Mouse (Mus musculus) spleen, adult 12 weeks (tissue): ENCODE results near the gene Dhodh.

ENCODE experiments used
- DNase-seq: peaks from one replicate; pipeline ENCODE4 v3.0.0; 2022; ENCODE audit warnings: low spot score

Dhodh gene

DNA sequence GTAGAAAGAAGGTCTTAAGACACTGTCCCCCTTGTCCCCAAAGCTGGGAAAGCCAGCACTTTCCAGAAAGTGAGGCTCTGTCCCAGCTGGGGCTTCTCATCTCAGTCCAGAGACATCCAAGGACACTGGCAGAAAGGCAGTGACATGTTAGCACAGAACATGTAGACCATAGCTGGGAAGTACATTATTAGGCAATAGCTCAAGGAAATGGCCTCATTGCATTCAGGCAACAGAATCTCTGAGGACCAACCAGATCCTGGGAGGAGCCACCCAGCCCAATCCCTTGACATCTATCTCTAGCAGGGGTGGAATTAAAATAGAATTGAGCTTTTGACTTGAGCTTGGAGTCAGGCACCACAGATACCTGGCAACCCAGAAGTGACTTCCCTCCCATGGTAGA is 22.8 kb downstream of the Dhodh start:
- no peak for DNase-seq

DNA sequence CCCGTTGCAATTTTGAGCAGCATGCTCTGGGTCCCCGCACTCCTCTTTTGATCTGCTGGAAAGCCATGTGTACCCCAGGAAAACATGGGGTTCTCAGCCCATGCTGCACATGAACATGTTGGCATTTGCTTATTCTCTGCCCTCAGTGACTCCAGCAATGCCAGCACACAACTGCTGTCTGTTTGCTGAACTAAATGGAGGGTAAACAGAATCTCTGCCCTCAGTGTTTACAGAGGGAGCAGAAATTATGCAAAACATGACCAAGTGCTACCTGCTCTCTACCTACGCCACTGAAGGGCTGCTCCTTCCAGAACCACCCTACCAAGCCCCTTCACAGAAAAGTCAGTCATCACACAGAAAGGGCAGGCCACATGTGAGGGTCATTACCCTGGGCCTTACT is 23.6 kb downstream of the Dhodh start:
- DNase-seq = no peak

DNA sequence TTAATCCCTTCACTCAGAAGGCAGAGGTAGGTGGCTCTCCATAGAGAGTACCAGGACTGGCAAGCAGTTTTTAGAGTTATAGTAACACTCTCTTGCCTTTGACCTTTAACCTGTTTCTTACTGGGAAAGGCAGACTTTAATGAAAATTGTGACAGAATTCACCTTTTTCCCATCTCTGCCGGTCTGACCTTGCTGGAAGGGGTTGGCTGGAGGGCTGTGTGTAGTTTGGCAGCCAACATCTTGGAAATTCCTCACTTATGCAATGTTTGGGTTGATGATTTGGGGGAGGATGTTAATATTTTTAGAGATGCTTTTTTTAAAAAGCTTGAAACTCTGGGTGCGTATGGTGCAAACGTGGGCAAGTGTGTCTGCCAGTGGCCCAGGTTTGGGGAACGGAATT is 24.2 kb downstream of the Dhodh start:
- DNase-seq = no peak

DNA sequence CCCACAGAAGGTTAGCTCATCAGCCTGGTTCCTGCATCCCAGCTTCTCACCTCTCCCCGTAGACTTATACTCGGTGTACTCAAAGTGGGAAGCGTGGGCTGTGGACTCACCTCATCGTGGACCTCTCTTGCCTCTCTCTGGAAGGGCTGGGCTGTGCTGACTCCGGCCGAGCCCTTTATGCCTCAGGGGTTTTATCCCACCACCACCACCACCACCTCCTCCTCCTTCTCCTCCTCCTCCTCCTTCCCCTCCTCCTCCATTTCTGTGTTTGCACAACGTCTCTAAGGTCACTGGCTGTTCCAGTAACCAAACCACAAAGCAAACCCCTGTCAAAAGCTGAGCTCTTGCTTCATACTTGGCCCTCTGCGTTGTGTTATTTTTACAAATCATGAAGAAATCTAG is 29.6 kb downstream of the Dhodh start, which contains the start of gene Hp:
Gene Hp, minus strand, starts transcription at position 273 of the 402 bp plus-strand sequence.
- no peak for DNase-seq

DNA sequence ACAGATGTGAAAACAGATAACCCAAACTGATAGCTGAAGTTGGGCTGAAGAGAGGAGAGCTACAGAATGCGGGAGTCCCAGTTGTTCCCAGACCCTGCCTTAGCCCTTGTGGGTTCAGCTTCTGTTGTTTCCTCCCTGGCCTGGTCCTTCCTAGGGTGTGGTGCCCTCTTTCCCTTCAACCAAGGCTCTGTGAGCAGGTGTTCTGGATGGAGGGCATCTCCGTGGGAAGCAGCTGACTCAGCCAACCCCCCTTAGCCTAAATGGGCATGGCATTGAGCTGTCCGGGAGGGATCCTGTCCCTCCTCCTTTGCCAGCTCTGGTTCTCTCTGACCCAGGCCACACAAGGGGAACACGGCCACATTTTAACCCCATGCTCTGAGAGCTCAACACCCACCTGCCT is 32.2 kb downstream of the Dhodh start:
- no peak for DNase-seq

DNA sequence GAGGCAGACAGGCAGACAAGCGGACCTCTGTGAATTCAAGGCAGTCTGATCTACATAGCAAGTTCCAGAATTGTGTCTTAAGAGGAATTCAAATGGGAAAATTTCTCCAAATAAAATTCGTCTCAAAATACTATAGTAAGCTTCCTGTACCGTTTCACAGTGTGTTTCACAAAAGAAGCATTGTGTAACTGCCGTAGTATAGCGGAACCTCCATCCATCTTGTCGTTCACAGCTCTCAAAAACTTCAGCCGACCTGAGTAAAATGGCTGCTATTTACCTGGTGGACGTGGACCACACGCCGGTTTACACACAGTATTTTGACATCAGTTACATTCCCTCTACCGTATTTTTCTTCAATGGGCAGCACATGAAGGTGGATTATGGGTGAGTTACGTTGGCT is 37.3 kb downstream of the Dhodh start:
- no peak for DNase-seq

DNA sequence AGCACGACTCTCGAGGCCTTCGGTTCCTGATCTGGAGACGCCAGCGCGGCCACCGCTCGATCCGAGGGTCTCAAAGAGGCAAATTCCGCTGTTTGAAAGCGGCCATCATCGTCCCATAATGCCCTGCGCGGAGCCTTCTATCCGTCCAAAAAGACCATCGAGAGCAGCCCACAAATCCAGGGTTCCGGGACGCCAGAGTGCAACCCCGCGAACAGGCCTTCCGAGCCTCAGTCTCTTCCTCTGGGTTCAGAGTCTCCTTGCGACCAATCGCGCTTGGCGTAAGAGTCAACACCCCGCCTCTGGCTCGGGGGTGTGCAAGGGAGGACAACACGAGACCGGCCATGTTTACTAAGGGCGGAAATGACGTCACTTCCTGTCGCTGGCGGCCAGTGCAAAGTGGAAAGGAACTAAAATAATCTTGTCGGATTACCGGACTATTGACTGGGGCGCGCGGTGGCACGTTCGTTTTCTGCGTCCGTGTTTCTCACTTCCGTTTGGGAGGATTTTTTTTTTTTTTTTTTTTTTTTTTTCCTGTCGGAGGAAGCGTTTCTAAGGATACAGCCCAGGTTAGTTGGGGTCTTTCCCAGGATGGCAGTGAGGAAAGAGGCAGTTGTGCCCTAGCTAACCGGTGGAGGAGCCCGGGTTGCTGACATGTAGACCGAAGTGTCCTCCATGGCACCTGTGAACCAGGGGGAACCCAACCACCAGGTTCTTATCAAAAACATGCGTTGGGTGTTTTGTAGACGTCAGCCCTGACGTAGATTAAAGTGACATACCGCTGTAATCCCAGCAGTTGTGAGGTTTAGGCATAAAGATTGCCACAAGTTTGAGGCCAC is 42.8 kb downstream of the Dhodh start, which contains the start of the genes Dhx38 and Txnl4b:
Gene Dhx38, minus strand, starts transcription at position 364 of the 836 bp plus-strand sequence.
Gene Txnl4b, plus strand, starts transcription at position 395 of the 836 bp plus-strand sequence.
- DNase-seq = peak; percentile 95

DNA sequence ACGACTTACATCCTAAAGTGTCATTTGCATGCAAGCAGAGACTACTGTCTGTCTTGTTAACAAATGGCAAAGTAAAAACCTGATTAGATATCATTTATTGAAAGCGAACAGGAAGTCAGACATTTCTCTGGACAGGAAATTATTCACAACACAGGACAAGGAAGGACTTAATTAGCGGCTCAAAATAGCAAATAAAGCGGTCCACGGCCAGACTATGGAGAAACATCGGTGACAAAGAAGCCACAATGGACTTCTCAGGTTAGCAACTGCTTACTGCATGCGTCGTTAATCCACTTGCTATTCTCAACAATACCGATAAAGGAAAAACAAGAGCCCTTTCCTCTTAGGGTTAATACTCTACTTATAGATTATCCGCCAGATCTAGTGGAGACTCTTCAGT is 43.7 kb downstream of the Dhodh start:
- no peak for DNase-seq

DNA sequence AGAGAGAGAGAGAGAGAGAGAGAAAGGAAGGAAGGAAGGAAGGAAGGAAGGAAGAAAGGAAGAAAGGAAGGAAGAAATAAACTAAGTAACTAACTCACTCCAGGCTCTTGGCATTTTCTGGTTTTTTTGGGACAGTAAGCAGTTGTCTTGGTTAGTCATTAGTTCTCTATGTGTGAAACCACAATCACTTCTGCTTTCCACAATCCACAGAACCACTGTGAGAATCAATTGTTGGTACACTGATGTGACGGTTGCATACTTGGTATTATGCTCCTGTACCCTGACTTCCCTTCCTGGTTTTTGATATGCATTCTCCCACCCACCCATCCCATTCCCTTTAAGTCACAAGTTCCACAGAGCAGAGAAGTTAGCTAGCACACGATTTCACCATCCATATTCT is 44.6 kb downstream of the Dhodh start:
- no peak for DNase-seq

DNA sequence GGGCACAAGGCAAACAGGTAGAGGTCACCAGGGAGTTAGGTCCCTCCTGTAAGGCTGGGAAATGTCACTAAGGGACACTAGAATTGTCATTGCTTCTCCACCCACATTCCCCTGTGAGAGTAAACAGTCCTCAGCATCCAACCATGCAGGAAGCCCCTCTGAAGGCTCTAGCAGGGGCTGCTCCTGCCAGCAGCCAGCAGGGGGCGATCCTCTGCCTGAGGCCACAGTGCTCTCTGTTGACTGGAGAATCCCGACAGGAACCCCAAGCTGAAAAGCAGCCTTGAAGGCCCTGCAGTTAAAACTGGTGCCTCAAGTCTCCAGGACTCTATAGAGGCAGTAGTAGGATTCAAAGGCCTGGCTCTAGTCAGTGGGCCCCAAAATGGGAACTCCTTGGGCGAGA is 56.8 kb downstream of the Dhodh start:
- DNase-seq = no peak

DNA sequence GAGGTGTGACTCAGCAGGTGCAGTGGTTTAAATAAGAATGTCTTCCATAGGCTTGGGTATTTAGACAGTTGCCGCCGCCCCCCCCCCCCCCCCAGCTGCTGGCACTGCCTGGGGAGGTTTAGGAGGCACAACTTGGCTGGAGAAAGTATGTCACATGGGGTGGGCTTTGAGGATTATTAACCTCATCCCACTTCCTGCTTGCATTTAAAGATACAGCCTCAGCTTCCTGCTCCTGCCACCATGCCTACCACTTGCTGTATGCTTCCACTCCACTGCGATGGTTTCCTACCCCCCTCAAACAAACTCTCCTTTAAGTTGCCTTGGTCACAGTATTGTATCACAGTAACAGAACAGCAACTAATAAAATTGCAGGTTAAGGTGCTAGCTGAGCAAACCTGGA is 64.4 kb downstream of the Dhodh start:
- DNase-seq = no peak

DNA sequence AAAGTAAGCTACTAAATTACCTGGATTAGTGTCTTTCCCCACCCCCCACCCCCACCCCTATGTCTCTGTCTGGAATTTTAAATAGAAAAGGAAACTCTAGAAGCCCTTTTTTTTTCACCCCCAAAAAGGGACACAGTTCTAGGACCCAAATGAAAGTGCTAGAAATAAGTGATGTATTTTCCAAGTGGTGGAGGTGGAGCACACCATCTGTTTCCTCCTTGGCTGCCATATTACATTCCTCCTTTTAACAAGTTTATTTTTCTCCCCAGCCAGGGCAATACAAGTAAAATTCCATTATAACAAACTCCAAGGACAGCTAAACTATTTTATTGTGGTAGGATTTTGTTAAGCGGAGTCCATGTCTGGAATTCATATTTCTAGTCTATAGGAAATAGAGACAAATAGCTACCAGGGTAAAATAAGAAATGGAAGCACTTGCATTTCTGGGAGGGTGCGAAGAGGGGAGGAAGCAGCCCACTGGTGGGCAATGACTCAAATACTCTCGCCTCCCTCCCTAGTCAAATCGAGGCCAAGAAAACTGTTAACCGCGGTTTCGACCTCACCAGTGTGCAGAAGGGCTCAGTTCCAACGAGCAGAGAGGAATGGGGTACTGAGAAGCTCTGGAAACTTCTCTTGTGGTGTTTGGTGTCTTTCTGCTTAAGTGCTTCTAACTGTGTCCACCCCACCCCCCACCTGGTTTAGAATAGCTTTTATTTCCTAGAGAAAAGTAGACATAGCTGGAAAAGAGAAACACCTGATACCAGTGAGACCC is 65.5 kb downstream of the Dhodh start:
- DNase-seq = no peak

DNA sequence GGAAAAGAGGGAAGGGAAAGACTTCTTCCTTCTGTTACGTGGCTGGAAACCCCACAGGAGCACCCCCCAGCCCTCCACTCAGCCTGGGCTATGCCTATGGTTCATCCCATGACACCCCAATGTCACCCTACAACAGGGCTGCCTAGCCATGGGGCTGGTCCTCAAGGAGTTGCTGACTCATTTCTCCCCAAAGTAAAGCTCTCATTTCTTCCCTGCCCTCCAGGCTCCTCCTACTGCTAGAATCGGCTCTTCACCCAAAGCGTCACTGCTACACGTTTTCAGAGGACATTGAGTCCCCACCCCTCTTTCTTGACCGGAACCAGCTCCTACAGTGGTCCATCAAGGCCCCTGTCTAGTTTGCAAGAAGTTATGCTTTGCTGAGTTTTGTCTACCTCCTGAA is 66.3 kb downstream of the Dhodh start:
- DNase-seq = no peak
